ENCODE assay signal across 8 mouse cellular contexts in the genomic region with DNA sequence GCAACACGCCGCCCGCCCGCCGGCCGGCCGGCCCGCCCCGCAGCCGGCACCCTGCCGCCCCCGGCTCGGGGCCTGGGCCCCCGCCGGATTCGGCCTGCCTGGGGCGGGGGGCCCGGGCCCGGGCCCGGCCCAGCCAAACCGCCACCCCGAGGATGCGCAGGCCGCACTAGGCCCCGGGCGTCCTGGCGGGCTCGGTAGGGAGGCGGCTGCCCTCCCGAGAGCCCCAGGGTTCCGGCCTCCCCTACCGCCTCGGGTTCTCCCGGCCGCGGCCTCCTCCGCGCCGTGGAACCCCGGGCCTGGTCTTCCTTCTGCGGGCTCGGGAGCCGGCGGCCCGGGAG. TPM values are rescaled to one million over a fixed set of nuclear protein-coding genes. Genes with fewer than 3 reads are reported as not detected.
DNase-seq lines count a peak whose midpoint lies in the region; ATAC-seq and TF ChIP-seq lines count a peak whose summit lies in the region.

No protein-coding gene starts in this region.

- H3K27ac ChIP-seq in CH12.LX (ENCODE audit: insufficient read depth, low read depth), result peak overlapping the region; percentile 93
- peak overlapping the region; percentile 100 for H3K27ac ChIP-seq in forebrain, embryonic 14.5 days (ENCODE audit: low read depth, low read length)
- peak overlapping the region; percentile 97 for H3K27ac ChIP-seq in liver, postnatal 0 days (ENCODE audit: low read depth)

- H3K4me1 ChIP-seq in CH12.LX (ENCODE audit: control insufficient read depth in 1 of 2, insufficient read depth in 2 of 2), result peaks cover 0 to 31% of the 10 kb centered on the region in 2 experiments; a peak in 2 of 4 replicates
- H3K4me1 ChIP-seq in forebrain, embryonic 14.5 days (ENCODE audit: control insufficient read depth, insufficient read depth, low read length), result peaks cover 30% of the 10 kb centered on the region
- H3K4me1 ChIP-seq in liver, postnatal 0 days (ENCODE audit: insufficient read depth), result peaks cover 21% of the 10 kb centered on the region

- in situ Hi-C loops in CH12.LX (cut with MboI; ENCODE audit: low pct_ligation_motif_present, low pct_unique_long_range_greater_than_20kb, low sequenced_read_pairs), result no loop called here

- dilution Hi-C loops in CH12.LX (cut with MboI; ENCODE audit: extremely low pct_ligation_motif_present, extremely low pct_unique_long_range_greater_than_20kb, low sequenced_read_pairs), result no loop called here

- H3K9ac ChIP-seq in CH12.LX (ENCODE audit: insufficient read depth, low read depth), result peak overlapping the region; percentile 99
- H3K9ac ChIP-seq in forebrain, embryonic 14.5 days (ENCODE audit: low read length), result peak overlapping the region; percentile 97
- peak overlapping the region; percentile 99 for H3K9ac ChIP-seq in liver, postnatal 0 days (replicated peaks)

- peaks cover 0 to 14% of the 10 kb centered on the region in 2 experiments for H3K36me3 ChIP-seq in CH12.LX (replicated peaks in 1 of 2; ENCODE audit: control insufficient read depth in 1 of 2, insufficient read depth in 1 of 2, low read length in 1 of 2)
- H3K36me3 ChIP-seq in forebrain, embryonic 14.5 days (ENCODE audit: control insufficient read depth, insufficient read depth, low read length), result peaks cover 3% of the 10 kb centered on the region; the same call in 1 of the 2 replicates
- H3K36me3 ChIP-seq in liver, postnatal 0 days (replicated peaks; ENCODE audit: insufficient read depth, low read length), result 0 out of 2 replicates have a peak, but pooled peaks cover under 1% of the 10 kb centered on the region

- peak; percentile 64 for ATAC-seq in frontal cortex, adult (ENCODE audit: low TSS enrichment)
- ATAC-seq in forebrain, embryonic 14.5 days, result peak; percentile 80; the same call in 1 of the 2 replicates
- peak; percentile 87 for ATAC-seq in liver, postnatal 0 days

- peak overlapping the region; percentile 62 to 97 (median 86) for H3K4me3 ChIP-seq in CH12.LX (replicated peaks in 1 of 3; ENCODE audit: low read depth in 2 of 3, low read length in 2 of 3, poor library complexity in 1 of 3)
- H3K4me3 ChIP-seq in forebrain, embryonic 14.5 days (ENCODE audit: low read depth, low read length), result peak overlapping the region; percentile 75
- H3K4me3 ChIP-seq in liver, postnatal 0 days (ENCODE audit: low read depth, low read length), result peak overlapping the region; percentile 99

- no peak for DNase-seq in frontal cortex, postnatal 25 days (ENCODE audit: low spot score in 2 of 2)
- no peak for DNase-seq in CH12.LX (ENCODE audit: extremely low read depth)
- no peak for DNase-seq in forebrain, embryonic 14.5 days (ENCODE audit: low spot score)
- no peak for DNase-seq in liver, postnatal 0 days
- no peak for DNase-seq in right cerebral cortex, postnatal 4 days
- DNase-seq in frontal cortex, postnatal 14 days (ENCODE audit: low spot score in 2 of 2), result no peak
- no peak for DNase-seq in gastrocnemius, postnatal 10 days

- H3K4me2 ChIP-seq in CH12.LX (ENCODE audit: insufficient read depth, low read depth, poor library complexity, severe bottlenecking), result no peak overlapping the region
- H3K4me2 ChIP-seq in forebrain, embryonic 14.5 days (ENCODE audit: low read length), result peak overlapping the region; percentile 65
- H3K4me2 ChIP-seq in liver, postnatal 0 days (ENCODE audit: low read depth, low read length), result peak overlapping the region; percentile 91

- TF ChIP-seq EP300 in CH12.LX (IDR thresholded peaks at IDR 0.05; ENCODE audit: low read length), result no peak
- no peak for TF ChIP-seq EP300 in liver, postnatal 0 days (IDR thresholded peaks at IDR 0.05; ENCODE audit: low read depth)

- H3K79me2 ChIP-seq in CH12.LX (replicated peaks; ENCODE audit: control insufficient read depth, extremely low read depth, insufficient read depth, poor library complexity, severe bottlenecking), result peaks cover 46% of the 10 kb centered on the region

- no peak for TF ChIP-seq POLR2A in CH12.LX (IDR thresholded peaks at IDR 0.05; ENCODE audit: low read depth, low read length)

- 0% methylated on average over 28 of the region's 45 CpGs for WGBS in forebrain, embryonic 14.5 days
- WGBS in liver, postnatal 0 days (ENCODE audit: insufficient replicate concordance), result 0% methylated on average over 16 of the region's 45 CpGs

- no peak for TF ChIP-seq RAD21 in CH12.LX (IDR thresholded peaks at IDR 0.05; ENCODE audit: low read depth, low read length)

- no peaks in the 10 kb centered on the region for H3K27me3 ChIP-seq in CH12.LX (replicated peaks)
- no peaks in the 10 kb centered on the region for H3K27me3 ChIP-seq in forebrain, embryonic 14.5 days (replicated peaks; ENCODE audit: control insufficient read depth, insufficient read depth, low read length)
- no peaks in the 10 kb centered on the region for H3K27me3 ChIP-seq in liver, postnatal 0 days (ENCODE audit: insufficient read depth, low read length)

- no peaks in the 10 kb centered on the region for H3K9me3 ChIP-seq in CH12.LX (replicated peaks; ENCODE audit: low read length)
- H3K9me3 ChIP-seq in forebrain, embryonic 14.5 days (replicated peaks; ENCODE audit: control insufficient read depth, low read length), result no peaks in the 10 kb centered on the region
- no peaks in the 10 kb centered on the region for H3K9me3 ChIP-seq in liver, postnatal 0 days (ENCODE audit: low read length)

- TF ChIP-seq CTCF in CH12.LX (conservative IDR thresholded peaks at IDR 0.05 in 1 of 2, IDR thresholded peaks at IDR 0.05 in 1 of 2; ENCODE audit: low read depth in 2 of 2, low read length in 2 of 2), result no peak
- no peak for TF ChIP-seq CTCF in liver, postnatal 0 days (IDR thresholded peaks at IDR 0.05; ENCODE audit: low read depth)

TF ChIP-seq in CH12.LX, 34 proteins besides CTCF, POLR2A, EP300 and RAD21:
- TF ChIP-seq ZMIZ1 (IDR thresholded peaks at IDR 0.05; ENCODE audit: low read depth, low read length), result no peak
- TF ChIP-seq PAX5 (IDR thresholded peaks at IDR 0.05; ENCODE audit: low read length), result no peak
- peak; percentile 38; the same call in 1 of the 2 replicates for TF ChIP-seq SIN3A (IDR thresholded peaks at IDR 0.05; ENCODE audit: low read length)
- peak; percentile 0; the same call in 1 of the 2 replicates for TF ChIP-seq MAZ (IDR thresholded peaks at IDR 0.05; ENCODE audit: low read depth, low read length)
- peak; percentile 98 for TF ChIP-seq UBTF (IDR thresholded peaks at IDR 0.05; ENCODE audit: low read depth, low read length)
- TF ChIP-seq ELF1 (IDR thresholded peaks at IDR 0.05; ENCODE audit: low read depth, low read length), result no peak
- TF ChIP-seq MAFK (IDR thresholded peaks at IDR 0.05; ENCODE audit: insufficient replicate concordance, low read length), result no peak
TF ChIP-seq in CH12.LX: peak in this region for 3.

RNA-seq across cellular contexts. Expression of a gene that starts 0.3 kb away (rescaled TPM):
- 51.3 and 58.8 TPM in 2 replicates for total RNA-seq in CH12.LX (2012; rRNA removed)
- total RNA-seq in CH12.LX (2014; rRNA removed), result 62.9 and 74.6 TPM in 2 replicates
- 41.3 and 43.6 TPM in 2 replicates for polyA plus RNA-seq in CH12.LX (2012; ENCODE audit: insufficient read length, low read depth)
- polyA plus RNA-seq in forebrain, embryonic 14.5 days (2014; fragmentation: Nextera tagmentation; extraction: Ambion mirVana), result 46.5 and 48.7 TPM in 2 replicates
- 15.5 and 17.3 TPM in 2 replicates for polyA plus RNA-seq in liver, postnatal 0 days (2015; fragmentation: Nextera tagmentation; extraction: Ambion mirVana)
- 10 to 100 TPM; 13.8 to 19.4 TPM for total RNA-seq in gastrocnemius, postnatal 10 days (2021)
